Mouse (Mus musculus) testis, adult 2 months (tissue): ENCODE data around the gene Med24.

Experiments
- CTCF ChIP-seq: fragments of 200-500 bp; IDR thresholded peaks from 2 replicates; pipeline ENCODE4 v1.5.1; 2012; ENCODE audit warnings: low read depth, mild to moderate bottlenecking, inconsistent platforms, low read length, moderate library complexity; ENCODE audit not compliant: control insufficient read depth, insufficient read depth, insufficient replicate concordance
- POLR2A ChIP-seq: fragments of 200-500 bp; IDR thresholded peaks from 2 replicates; pipeline ENCODE4 v1.6.1; 2012; ENCODE audit warnings: low read depth, mild to moderate bottlenecking, inconsistent platforms, low read length, moderate library complexity; ENCODE audit not compliant: control insufficient read depth

DNA sequence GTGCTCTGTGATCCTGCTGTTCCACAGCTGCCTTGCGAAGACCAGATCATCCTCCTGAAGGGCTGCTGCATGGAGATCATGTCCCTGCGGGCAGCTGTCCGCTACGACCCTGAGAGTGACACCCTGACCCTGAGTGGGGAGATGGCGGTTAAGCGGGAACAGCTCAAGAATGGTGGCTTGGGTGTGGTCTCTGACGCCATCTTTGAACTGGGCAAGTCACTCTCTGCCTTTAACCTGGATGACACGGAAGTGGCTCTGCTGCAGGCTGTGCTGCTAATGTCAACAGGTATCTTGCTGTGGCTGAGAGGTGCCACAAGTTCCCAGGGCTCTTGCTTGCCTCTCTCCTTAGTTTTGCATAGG lies 34.2 kb upstream of the Med24 start:
- TF ChIP-seq CTCF (no peak), POLR2A (no peak)
